Comparison of ENCODE assay signal across 9 mouse cellular contexts in genomic region chr2:66184431-66185164, GRCm38 (mm10). TPM values are rescaled to one million over a fixed set of nuclear protein-coding genes. Genes with fewer than 3 reads are reported as not detected.
A peak's percentile ranks its signal among the peaks of the same experiment; 100 is the strongest.
DNase-seq lines count a peak whose midpoint lies in the region; ATAC-seq and TF ChIP-seq lines count a peak whose summit lies in the region.
"Had no signal": no experiment of that assay in that cellular context is flagged by ENCODE, and none has a peak within 500 bp of the region (broad histone marks: within the 10 kb centered on the region; RNA-seq: fewer than 3 reads in every experiment).

No protein-coding gene starts in this region.

- no peaks in the 10 kb centered on the region for H3K36me3 ChIP-seq in stomach, postnatal 0 days (ENCODE audit: control insufficient read depth, insufficient read depth, low read length)

- H3K27me3 ChIP-seq in stomach, postnatal 0 days (ENCODE audit: control insufficient read depth, insufficient read depth, low read length) = no peaks in the 10 kb centered on the region
- H3K27me3 ChIP-seq: lung, embryonic 15.5 days had no signal

- peak; percentile 72 for TF ChIP-seq CTCF in stomach, postnatal 0 days (IDR thresholded peaks at IDR 0.05; ENCODE audit: low read depth)

- no peak overlapping the region for H3K4me2 ChIP-seq in stomach, postnatal 0 days (replicated peaks; ENCODE audit: low read depth)
- H3K4me2 ChIP-seq: lung, embryonic 15.5 days had no signal

- no peaks in the 10 kb centered on the region for H3K9me3 ChIP-seq in stomach, postnatal 0 days (ENCODE audit: control insufficient read depth, low read length)
- H3K9me3 ChIP-seq: lung, embryonic 15.5 days had no signal

- no peak overlapping the region for H3K9ac ChIP-seq in stomach, postnatal 0 days (ENCODE audit: low read length)
- H3K9ac ChIP-seq: lung, embryonic 15.5 days had no signal

- H3K4me3 ChIP-seq in stomach, postnatal 0 days (ENCODE audit: low read depth, low read length) = no peak overlapping the region
- H3K4me3 ChIP-seq: lung, embryonic 15.5 days had no signal

- no peaks in the 10 kb centered on the region for H3K4me1 ChIP-seq in stomach, postnatal 0 days (replicated peaks; ENCODE audit: control insufficient read depth, insufficient read depth)
- H3K4me1 ChIP-seq: lung, embryonic 15.5 days had no signal

- no peak for ATAC-seq in stomach, postnatal 0 days (ENCODE audit: low FRiP score, low TSS enrichment)

- H3K27ac ChIP-seq in stomach, postnatal 0 days (replicated peaks) = no peak overlapping the region
- H3K27ac ChIP-seq: lung, embryonic 15.5 days had no signal

- DNase-seq in heart, postnatal 14 days = peak; percentile 8 to 18
- DNase-seq in heart, postnatal 36 days = no peak
- peak; percentile 36 for DNase-seq in right cerebral cortex, postnatal 14 days
- no peak for DNase-seq in right cerebral cortex, adult 18-20 months
- DNase-seq in kidney, adult 9 months = peak; percentile 51
- DNase-seq in stomach, postnatal 0 days (ENCODE audit: low spot score) = no peak
- DNase-seq in B cell, adult 2 months = no peak
- DNase-seq in adrenal gland, adult 18-20 months (ENCODE audit: low spot score in 2 of 2) = no peak

- no peak for TF ChIP-seq EP300 in stomach, postnatal 0 days (optimal IDR thresholded peaks at IDR 0.05)

- 81% methylated on average over 7 of the region's 7 CpGs for WGBS in stomach, postnatal 0 days

- intact Hi-C loops in heart, postnatal 14 days (cut with DNase I) = loop anchor here (5.0 kb wide), 1 partner anchor 392 kb away; no protein-coding TSS in a partner anchor
- intact Hi-C loops in heart, postnatal 36 days (cut with DNase I) = loop anchor here (2.0 kb wide), 1 partner anchor 392 kb away; no protein-coding TSS in a partner anchor

RNA-seq across cellular contexts. Expression of gene Galnt3, which starts 59.8 kb away (rescaled TPM):
- total RNA-seq in heart, postnatal 14 days (2021) = under 1 TPM; 0.32 to 0.33 TPM
- not detected for total RNA-seq in heart, postnatal 36 days (2021)
- 11.3 and 12.4 TPM in 2 replicates for polyA plus RNA-seq in stomach, postnatal 0 days (2015; fragmentation: Nextera tagmentation; extraction: Ambion mirVana)
- 1 to 10 TPM in 1 of 2 experiments, under 1 TPM in 1; 0.93 to 1.1 TPM for total RNA-seq in adrenal gland, adult 18-20 months (2021)

Comparison
In these comparisons a context has a peak if more than half of its experiments do, and no peak if none do; other contexts are left out.
1. DNase-seq: peak in heart, postnatal 14 days (2 of 2), right cerebral cortex, postnatal 14 days (single experiment) and kidney, adult 9 months (single experiment); none in heart, postnatal 36 days (0 of 2), right cerebral cortex, adult 18-20 months (single experiment), stomach, postnatal 0 days (single experiment), B cell, adult 2 months (0 of 2) and adrenal gland, adult 18-20 months (0 of 2).